Mouse (Mus musculus) kidney, adult 2 months (tissue): ENCODE measurements at regions not wholly inside any gene's neighbourhood (a gene's known extent, or its start where the extent isn't known, plus 50 kb on each side); places are given as distances from the start of the nearest gene placed in this dataset.

Source experiments
- CTCF ChIP-seq: fragments of 200-500 bp; conservative IDR thresholded peaks from 2 replicates; pipeline ENCODE4 v1.5.1; 2011; ENCODE audit warnings: low read depth, mild to moderate bottlenecking, control low read depth, low read length, moderate library complexity, mixed read lengths; ENCODE audit not compliant: insufficient read depth, insufficient read length
- POLR2A ChIP-seq: fragments of 200-500 bp; IDR thresholded peaks from one replicate; pipeline ENCODE4 v1.6.1; 2011; ENCODE audit warnings: low read depth, low read length, control low read depth

- TF ChIP-seq CTCF, result no peak
- no peak for TF ChIP-seq POLR2A
Measured at GRCm38 (mm10) chr8:116164190-116164988, 340.4 kb upstream of the Dynlrb2 start.
